Mouse (Mus musculus) ES-Bruce4 (cell line): ENCODE results near the gene Slc25a10. TPM values are rescaled to one million over a fixed set of nuclear protein-coding genes. Genes with fewer than 3 reads are reported as not detected.

Source experiments
- H3K27ac ChIP-seq: 2 replicates; pipeline ENCODE4 v1.5.1; 2012; ENCODE audit warnings: low read length, inconsistent platforms; ENCODE audit not compliant: insufficient read depth
- H3K27me3 ChIP-seq: 2 replicates; pipeline ENCODE4 v1.6.1; 2012; ENCODE audit warnings: mild to moderate bottlenecking, low read length, inconsistent platforms; ENCODE audit not compliant: control insufficient read depth, poor library complexity, insufficient read depth, severe bottlenecking
- H3K36me3 ChIP-seq: 2 replicates; pipeline ENCODE4 v1.6.1; 2012; ENCODE audit warnings: inconsistent platforms, mild to moderate bottlenecking, low read length, moderate library complexity; ENCODE audit not compliant: control insufficient read depth, poor library complexity, insufficient read depth, severe bottlenecking
- H3K4me1 ChIP-seq: one replicate; pipeline ENCODE4 v1.8.1; 2011; ENCODE audit warnings: low read length; ENCODE audit not compliant: control insufficient read depth, insufficient read depth
- H3K4me3 ChIP-seq: 2 replicates; pipeline ENCODE4 v1.5.1; 2011; ENCODE audit warnings: low read depth, mild to moderate bottlenecking, low read length
- H3K9ac ChIP-seq: 2 replicates; pipeline ENCODE4 v1.6.1; 2012; ENCODE audit warnings: low read depth, mild to moderate bottlenecking, inconsistent platforms; ENCODE audit not compliant: poor library complexity, severe bottlenecking
- H3K9me3 ChIP-seq: replicated peaks from 2 replicates; pipeline ENCODE4 v1.6.1; 2012; ENCODE audit warnings: mild to moderate bottlenecking, low read length, inconsistent platforms; ENCODE audit not compliant: control insufficient read depth, poor library complexity, insufficient read depth, severe bottlenecking
- CTCF ChIP-seq: IDR thresholded peaks from one replicate; pipeline ENCODE4 v1.8.1; 2011; ENCODE audit warnings: low read depth, low read length
- EP300 ChIP-seq: IDR thresholded peaks from 2 replicates; pipeline ENCODE4 v1.6.1; 2011; ENCODE audit warnings: low read depth, low read length; ENCODE audit not compliant: insufficient read depth
- POLR2A ChIP-seq: IDR thresholded peaks from one replicate; pipeline ENCODE4 v1.8.1; 2011; ENCODE audit warnings: low read length; ENCODE audit not compliant: insufficient read depth
- polyA plus RNA-seq: library from polyadenylated mRNA; stranded (reverse); fragments of >200 nt; gene quantifications from 2 replicates; pipeline ENCODE4 v1.2.4, GENCODE M21; 2011; ENCODE audit warnings: low read depth; ENCODE audit not compliant: missing spikeins, insufficient read depth, insufficient read length

The Slc25a10 gene
- polyA plus RNA-seq, 1 experiment: 8.3 TPM

GRCm38 (mm10) chr11:120458847-120459597, 32.6 kb upstream of the Slc25a10 start:
- Histone ChIP-seq H3K4me1 (no peaks in the 10 kb centered on the region), H3K9me3 (no peaks in the 10 kb centered on the region), H3K27me3 (no peaks in the 10 kb centered on the region), H3K36me3 (peaks cover 2% of the 10 kb centered on the region; the same call in 1 of the 2 replicates), H3K4me3 (peak overlapping the region; percentile 97), H3K27ac (no peak overlapping the region), H3K9ac (peak overlapping the region; percentile 76)
- TF ChIP-seq EP300 (no peak), CTCF (peak; percentile 33)

GRCm38 (mm10) chr11:120463536-120463935, 28.1 kb upstream of the Slc25a10 start:
- no peaks in the 10 kb centered on the region for H3K9me3 ChIP-seq
- H3K36me3 ChIP-seq: peaks cover 2% of the 10 kb centered on the region; the same call in 1 of the 2 replicates
- H3K4me1 ChIP-seq: no peaks in the 10 kb centered on the region
- no peaks in the 10 kb centered on the region for H3K27me3 ChIP-seq
- no peak for TF ChIP-seq POLR2A
- no peak for TF ChIP-seq EP300
- TF ChIP-seq CTCF: no peak
- no peak overlapping the region for H3K27ac ChIP-seq
- no peak overlapping the region for H3K9ac ChIP-seq
- no peak overlapping the region for H3K4me3 ChIP-seq

DNA sequence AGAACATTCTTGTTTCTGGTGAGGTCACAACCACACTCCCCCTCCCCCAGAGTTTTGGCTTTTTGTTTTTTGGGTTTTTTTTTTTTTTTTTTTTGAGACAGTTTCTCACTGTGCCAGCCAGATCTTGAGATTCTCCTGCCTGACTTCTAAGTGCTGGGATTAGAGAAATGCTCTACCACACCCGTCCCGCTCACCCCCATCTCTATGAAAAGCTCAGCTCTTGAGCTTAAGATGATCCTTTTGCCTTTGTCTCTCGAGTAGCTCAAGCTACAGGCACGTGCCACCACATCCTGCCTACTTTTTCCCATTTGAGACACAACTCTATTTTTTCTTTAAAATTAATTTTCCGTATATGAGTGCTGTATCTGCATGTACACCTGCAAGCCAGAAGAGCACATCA, 27.3 kb upstream of the Slc25a10 start:
- Histone ChIP-seq H3K4me1 (no peaks in the 10 kb centered on the region), H3K9ac (no peak overlapping the region), H3K4me3 (no peak overlapping the region), H3K9me3 (no peaks in the 10 kb centered on the region), H3K36me3 (peaks cover 2% of the 10 kb centered on the region; the same call in 1 of the 2 replicates), H3K27me3 (no peaks in the 10 kb centered on the region), H3K27ac (no peak overlapping the region)
- no peak for TF ChIP-seq CTCF
- no peak for TF ChIP-seq EP300
- TF ChIP-seq POLR2A: no peak

DNA sequence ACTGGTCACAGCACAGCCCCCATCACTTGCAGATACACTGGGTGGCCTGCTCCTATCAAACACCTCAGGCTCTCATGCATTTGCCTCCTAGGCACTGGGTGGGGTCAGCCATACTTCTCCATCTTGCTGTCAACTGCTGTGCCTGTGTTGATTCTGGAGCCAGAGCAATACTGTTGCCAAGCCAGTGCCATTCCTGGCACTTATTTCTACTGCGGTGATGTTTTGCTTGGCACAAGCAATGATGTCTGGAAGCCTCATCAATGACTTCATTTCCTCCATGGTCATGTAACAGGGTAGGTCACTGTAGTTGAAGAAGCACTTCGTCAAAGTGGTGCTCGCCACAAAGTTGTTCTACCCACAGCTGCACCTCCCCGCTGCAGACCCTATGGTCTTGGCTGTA, 26.1 kb upstream of the Slc25a10 start:
- no peak overlapping the region for H3K9ac ChIP-seq
- no peaks in the 10 kb centered on the region for H3K4me1 ChIP-seq
- H3K36me3 ChIP-seq: peaks cover 2% of the 10 kb centered on the region; the same call in 1 of the 2 replicates
- H3K27ac ChIP-seq: no peak overlapping the region
- no peak for TF ChIP-seq POLR2A
- no peak for TF ChIP-seq EP300
- TF ChIP-seq CTCF: no peak
- no peaks in the 10 kb centered on the region for H3K9me3 ChIP-seq
- H3K27me3 ChIP-seq: no peaks in the 10 kb centered on the region
- H3K4me3 ChIP-seq: no peak overlapping the region

DNA sequence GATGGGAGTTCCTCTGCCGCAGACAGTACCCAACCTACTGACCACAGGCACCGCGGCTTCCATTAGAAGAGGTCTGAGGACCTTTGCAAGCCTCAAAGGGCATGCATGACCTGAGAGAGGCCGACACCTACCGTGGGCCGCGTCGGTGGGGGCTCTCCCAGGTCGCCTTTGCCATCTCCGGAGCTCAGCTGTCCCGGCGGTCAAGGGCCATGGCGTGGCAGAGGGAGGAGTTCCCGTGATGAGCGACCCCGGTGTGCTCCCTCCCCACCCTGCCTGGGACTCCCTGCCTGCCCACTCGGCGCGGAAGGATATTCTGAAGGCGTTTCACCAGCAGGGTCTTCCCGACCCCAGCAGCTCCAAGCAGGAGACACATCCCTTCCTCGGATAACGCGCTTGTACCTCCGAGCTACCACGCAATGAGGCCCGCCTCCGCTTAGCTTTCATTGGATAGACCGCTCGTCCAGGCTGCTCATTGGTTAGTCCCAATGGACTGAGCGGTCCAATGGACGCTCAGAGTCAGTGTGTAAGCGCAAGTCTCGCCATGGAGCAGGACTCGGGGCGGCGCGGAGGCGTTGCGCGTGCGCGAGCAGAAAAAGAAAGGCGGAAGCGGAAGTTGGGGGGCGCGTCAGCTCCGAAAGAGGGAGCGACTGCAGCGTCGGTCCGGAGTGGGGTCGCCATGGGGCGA, 24.4 kb upstream of the Slc25a10 start, which contains the start of gene Arl16:
Gene Arl16 (minus strand): TSS at position 557 of the 685 bp plus-strand sequence.
- Histone ChIP-seq H3K9me3 (no peaks in the 10 kb centered on the region), H3K4me1 (no peaks in the 10 kb centered on the region), H3K27ac (no peak within 1 kb of the TSS), H3K9ac (peak within 1 kb of the TSS; percentile 68), H3K27me3 (no peaks in the 10 kb centered on the region), H3K36me3 (no peaks in the 10 kb centered on the region; the same call in 1 of the 2 replicates), H3K4me3 (peak within 1 kb of the TSS; percentile 86)
- TF ChIP-seq EP300 (no peak), POLR2A (peak; percentile 65)

DNA sequence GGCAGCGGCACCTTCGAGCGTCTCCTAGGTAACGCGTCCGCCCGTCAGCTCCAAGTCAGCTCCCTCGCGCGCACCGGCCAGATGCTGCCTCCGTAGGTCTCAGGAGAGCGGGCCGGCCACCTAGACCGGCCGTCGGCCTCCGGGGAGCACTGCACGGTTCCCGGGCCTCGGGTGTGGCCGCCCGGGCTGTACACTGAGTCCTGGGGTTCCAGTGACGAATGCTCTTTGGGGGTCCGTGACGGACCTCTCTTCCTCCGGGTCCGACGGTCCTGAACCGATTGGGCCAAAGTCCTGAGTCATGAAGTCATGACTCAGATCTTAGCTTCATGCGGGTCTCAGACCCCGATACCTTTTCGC, 23.9 kb upstream of the Slc25a10 start:
- no peak overlapping the region for H3K27ac ChIP-seq
- H3K36me3 ChIP-seq: no peaks in the 10 kb centered on the region
- no peaks in the 10 kb centered on the region for H3K4me1 ChIP-seq
- H3K4me3 ChIP-seq: peak overlapping the region; percentile 73
- H3K27me3 ChIP-seq: no peaks in the 10 kb centered on the region
- no peaks in the 10 kb centered on the region for H3K9me3 ChIP-seq
- H3K9ac ChIP-seq: peak overlapping the region; percentile 64
- no peak for TF ChIP-seq EP300
- TF ChIP-seq CTCF: no peak
- TF ChIP-seq POLR2A: no peak
